Mouse (Mus musculus): ENCODE measurements around the gene Rnf20.
"Not testable (repeated sequence)": the region's sequence is repeated elsewhere in the genome, so short reads cannot be mapped to it uniquely, and the experiment has no call there.

Gene Rnf20

DNA sequence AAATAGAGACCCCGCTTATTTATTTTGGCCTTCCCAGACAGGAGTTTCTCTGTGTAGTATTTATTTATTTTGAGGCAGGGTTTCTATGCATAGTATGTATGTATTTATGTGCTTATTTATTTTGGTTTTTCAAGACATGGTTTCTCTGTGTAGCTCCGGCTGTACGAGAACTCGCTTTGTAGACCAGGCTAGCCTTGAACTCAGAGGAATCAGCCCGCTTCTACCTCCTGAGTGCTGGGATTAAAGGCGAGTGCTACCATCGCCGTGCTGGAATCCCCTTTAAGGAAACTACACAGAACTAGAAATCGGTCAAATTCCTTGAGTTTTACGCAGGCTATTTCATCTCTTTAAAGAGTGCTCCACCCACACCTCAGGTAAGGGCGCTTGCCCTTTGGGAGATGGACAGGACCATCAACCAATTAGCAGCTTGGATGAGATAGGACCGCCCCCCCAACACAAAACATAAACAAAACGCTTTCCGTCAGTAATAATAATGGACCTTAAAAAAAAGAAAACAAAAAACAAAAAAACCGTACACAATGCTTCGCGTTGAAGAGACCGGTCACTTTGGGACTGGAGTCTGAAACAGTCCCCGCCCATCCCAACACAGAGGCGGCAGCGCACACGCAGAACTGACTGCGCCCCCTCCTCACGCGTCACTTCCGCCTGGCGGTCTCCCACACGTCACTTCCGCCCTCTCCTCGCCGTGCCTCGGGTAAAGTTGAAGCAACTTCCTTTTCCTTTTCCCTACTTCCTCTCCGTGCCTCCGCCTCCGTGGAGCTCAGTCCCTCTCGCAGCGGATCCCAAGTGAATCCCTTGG, at the start of gene Rnf20:
Gene Rnf20 (plus strand): TSS at position 688 of the 820 bp plus-strand sequence.
- peak; percentile 97 for DNase-seq (ENCODE audit: low spot score)

DNA sequence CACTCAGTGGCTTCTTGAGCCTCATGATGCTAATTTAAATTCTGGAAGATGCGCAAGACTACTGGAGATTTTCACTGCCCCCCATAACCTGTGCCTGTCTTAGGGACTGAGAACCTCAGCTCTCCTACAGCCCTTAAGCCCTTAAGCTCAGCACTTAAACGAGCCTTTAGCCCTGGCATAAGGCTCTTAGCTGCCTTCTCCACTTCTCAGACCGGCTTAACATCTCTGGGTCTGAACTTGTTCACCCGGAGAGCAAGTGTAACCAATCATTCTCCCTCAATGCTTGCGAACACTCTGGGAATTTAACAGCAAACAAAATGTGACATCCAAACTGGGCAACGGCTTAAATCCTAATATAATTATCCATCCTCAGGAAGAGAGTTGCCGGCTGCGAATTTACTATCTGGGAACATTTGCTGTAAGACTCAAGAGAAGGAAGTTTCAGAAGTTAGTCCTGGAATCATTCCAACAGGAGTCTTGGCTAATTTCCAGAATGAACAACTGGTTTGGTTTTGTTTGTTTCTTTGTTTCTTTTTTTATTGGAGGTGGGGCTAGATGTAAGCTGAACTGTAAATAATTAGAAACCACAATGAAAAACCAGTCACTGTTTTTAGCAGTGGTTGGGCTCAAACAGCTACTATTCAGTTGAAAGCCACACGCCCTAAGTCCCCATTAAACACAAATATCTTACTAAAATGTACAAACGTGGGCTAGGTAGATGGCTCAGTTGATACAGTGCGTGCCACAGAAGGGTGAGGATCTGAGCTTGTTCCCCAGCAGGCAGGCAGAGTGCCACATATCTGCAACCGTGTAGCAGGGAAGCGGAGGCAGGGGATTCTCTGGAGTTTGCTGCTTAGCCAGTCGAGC, 47.6 kb upstream of the Rnf20 start:
- peak; percentile 41 for DNase-seq (ENCODE audit: low spot score)

DNA sequence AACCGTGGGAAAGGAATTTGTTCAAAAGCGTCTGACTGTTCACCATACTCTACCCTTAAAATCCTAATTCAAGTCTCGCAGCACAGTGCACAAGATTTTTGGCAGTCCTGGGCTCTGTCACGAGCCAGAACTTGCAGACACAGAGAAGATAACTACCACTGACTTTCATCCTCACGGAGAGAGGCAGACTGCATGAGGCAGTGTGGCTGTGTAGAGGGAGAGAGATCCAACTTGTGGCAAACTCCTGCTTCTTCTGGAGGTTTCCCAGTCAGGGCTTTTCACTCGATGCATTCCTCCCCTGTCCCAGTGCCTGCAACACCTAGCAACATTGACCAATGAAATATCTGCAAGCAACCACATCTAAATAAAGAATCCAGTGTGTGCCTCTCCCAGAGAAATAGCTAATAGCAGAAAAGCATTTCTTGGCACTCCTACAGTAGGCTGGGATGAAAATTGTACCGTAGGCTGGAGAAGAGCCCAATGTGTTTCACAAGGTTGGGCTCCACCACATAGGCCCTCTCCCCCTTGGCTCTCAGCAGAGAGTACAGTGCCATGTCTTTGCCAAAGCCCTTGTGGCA, 46.2 kb upstream of the Rnf20 start:
- peak; percentile 20 for DNase-seq (ENCODE audit: low spot score)

DNA sequence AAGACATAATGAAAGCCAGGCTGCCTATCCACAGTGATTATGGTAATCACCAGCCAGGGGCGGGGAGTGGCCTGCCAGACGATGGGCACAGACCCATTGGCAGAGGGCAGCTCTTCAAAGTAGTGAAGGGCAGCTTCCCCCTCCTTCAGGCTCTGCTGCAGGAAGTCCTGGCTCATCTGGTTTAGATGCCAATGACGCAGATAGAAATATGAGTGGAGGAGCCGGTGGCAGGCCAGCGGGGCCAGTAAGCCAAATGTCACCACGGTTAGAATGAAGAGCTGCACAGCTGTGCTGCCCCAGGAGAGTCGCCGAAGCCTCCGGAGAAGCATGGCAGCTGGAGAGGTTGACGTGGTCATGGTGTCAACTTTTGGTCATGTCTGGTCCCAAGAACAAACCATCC, 45.0 kb upstream of the Rnf20 start:
- DNase-seq (ENCODE audit: low spot score): no peak

DNA sequence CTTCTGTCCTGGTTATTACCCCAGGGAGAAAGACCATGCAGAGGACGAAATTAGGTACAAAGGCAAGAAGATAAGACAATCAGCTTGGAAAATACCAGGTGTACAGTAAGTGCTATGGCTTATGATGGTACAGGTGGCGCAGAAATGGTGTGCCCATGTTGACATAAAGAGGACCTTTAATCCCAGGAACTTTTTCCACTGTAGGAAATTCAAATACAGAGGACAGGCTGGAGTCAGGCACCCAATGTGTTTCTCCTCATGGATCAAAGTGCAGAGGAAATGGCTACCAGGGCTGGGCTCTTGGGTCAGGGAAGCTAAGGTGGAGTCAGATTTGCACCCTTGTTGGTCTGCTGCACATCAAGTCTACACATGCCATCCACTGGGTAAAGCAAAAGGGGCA, 41.7 kb upstream of the Rnf20 start:
- DNase-seq (ENCODE audit: low spot score): no peak

DNA sequence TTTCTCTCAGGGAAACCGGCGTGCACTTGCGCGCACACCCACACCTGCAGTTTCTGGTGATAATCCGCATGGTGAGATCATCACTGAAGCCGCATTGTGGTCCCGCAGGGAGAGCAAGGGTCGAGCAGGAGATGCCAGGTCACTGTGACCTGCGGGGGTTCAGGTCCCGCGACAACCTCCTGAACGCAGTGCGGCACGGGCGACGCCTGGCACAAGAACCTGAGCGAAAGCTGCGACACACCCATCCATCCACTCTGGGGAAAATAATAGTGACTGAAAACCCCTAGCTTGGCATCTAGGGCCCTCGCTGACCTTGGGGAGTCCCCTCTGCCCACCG, 35.0 kb upstream of the Rnf20 start:
- no peak for DNase-seq (ENCODE audit: low spot score)

DNA sequence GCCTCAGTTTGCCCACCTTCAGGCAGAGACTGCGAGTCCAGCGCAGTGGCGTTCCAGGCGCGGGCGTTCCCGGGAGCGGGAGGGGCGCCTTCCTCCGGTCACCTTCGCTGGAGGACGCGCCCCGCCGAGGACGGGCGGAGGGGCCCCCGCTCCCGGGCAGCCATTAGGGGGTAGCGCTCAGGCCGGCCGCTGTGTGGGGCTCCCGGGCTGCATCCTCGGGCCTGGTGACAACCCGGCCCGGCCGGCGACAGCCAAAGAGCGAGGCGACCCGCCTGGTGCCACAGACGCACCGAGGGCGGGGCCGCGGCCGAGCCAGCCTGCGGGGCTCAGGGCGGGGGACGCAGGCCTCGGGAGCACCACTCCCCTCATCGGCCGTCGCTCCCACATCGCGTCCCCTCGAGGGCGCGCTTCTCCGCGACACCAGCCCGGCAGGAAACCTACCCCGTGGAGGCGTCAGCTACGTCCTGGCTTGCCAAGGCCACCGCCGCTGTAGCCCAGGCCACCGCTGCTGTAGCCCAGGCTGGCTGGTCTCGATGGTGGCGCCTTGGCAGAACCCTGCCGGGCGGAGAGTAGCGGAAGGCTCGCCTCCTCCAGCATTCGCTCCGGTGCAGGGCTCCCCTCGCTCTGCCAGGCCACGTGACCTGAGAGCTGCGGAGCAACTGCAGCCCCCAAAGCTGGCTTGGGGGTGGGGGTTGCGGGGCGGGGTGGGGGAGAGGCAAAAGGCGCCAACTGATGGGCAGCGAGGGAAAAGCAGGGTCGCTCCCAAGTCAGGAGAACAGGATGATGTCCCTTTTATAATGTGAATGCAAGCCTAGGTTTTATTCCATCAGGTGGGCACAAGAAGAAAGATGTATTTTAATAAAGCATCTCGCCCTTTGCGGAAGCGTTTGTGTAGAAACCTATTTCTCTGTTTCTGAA, 34.4 kb upstream of the Rnf20 start, which contains the start of gene Tmem246:
Gene Tmem246 (minus strand): TSS at position 694 of the 918 bp plus-strand sequence.
- peak; percentile 53 for DNase-seq (ENCODE audit: low spot score)

DNA sequence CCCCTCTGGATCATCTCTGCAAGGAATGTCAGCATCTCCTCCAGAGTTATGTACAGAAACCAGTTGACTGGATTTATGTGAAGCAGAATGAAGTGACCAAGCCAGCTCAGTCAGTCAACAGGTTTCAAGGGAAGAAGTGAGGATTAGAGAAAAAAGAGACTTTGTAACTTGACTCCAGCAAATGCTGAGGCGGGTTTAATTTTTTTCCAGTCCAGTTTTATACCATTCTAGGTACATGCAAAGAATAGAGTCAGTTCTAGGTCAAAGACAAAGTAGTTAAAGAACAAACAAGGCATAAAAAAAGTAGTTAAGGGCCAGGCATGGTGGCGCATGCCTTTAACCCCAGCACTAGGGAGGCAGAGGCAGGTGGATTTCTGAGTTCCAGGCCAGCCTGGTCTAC, 28.6 kb upstream of the Rnf20 start:
- DNase-seq (ENCODE audit: low spot score): no peak

DNA sequence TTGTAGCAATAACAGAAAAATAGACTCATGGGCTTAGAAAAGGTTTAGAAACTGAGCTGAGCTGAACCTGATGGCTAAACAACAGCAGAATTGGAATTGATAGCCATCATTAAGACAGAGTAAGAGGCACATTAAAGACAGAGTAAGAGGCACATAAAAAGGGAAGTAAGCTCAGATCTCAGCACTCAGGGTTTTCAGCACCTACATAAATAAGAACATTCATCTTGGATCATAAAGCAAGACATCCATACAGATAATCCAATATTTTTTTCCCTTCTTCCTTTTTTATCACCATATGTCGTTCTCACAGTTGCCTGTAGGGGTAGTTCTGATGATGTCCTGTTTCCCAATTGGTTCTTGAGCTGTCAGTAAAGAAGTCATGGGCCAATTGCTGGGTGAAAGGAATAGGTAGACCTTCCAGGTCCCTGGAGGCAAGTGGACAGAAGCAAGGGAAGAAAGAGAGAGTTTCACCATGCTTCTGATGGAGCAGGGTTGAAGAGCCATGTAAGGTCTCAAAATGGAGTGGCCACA, 27.7 kb upstream of the Rnf20 start:
- no peak for DNase-seq (ENCODE audit: low spot score)

DNA sequence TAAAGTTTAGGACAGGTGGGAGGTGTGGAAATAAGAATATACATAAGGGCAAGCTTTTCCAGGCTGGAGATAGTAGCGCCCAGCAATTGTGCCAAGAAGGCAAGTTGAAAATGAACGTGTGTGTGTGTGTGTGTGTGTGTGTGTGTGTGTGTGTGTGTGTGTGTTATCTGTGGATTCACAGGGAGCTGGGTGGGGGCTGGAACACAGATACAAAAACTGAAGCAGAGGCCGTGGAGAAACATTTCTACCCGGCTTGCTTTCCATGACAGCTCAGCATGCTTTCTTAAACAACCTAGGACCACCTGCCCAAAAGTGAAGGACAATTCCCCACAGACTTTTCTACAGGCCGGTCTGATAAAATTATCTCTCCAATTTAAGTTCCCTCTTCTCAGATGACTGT, 27.2 kb upstream of the Rnf20 start:
- DNase-seq (ENCODE audit: low spot score): no peak

DNA sequence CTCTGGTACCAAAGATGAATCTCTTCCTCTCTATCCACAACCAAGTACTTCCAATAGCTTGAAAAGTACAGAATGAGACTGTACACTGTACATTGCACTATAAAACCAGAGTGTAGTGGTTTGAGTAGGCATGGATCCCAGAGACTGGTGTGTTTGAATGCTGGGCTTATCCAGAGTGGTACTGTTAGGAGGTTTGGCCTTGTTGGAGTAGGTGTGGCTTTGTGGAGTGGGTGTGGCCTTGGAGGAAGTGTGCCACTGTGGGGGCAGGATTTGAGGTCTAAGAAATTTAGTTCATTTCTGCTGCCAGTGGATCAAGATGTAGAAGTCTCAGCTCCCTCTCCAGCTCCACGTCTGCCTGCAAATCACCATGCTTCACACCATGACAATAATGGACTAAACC, 26.3 kb upstream of the Rnf20 start:
- no peak for DNase-seq (ENCODE audit: low spot score)

DNA sequence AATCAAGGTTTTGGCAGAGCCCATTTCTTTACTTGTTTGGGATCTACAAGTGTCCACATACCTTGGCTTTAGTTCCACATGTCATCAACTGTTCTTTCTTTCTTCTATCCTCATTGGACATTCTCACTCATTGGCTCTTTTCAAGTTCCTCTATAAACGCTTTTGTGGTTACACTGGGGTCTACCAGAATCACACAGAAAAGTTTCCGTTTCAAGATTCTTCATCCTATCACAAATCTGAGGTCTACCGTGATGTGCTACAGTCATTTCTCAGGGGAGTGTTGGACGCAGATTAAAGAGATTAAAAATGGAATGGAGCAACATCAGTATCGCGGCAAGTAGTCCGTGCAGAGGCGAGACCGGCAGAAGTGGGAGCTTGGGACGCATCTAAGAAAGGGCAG, 14.9 kb upstream of the Rnf20 start:
- no peak for DNase-seq (ENCODE audit: low spot score)

DNA sequence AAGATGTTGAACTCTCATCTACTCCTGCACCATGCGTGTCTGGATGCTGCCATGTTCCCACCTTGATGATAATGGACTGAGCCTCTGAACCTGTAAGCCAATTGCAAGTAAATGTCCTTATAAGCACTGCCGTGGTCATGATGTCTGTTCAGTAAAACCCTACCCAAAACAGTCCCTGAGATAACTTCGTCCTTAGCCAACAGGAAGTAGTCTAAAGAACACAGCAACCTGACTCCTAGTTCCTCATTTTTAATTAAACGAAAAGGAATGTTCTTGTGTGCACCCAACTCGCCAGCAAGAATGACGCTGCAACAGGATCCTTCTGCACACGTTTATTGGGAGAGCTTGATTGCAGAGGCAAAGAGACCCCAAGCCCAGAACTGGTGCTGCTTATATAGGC, 11.9 kb upstream of the Rnf20 start:
- DNase-seq (ENCODE audit: low spot score): not testable (repeated sequence)

DNA sequence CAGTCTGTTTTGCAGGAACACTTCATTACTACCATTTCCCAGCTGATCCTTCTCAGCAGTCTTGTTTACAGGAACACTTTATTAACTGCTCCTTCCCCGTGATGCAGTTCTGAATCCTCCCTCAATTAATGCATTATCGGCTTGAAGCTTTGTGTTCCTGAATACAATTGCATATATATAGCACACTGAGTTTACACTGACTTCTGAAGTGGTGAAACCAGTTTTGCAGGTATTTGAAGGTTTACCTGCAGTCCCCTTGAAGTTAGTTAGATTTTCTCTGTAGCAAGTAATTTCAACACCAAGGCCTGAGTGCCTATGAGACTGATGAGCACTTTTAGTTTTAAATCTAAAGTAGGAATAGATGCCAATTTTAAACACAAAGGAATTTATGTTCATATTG, 9.5 kb upstream of the Rnf20 start:
- DNase-seq (ENCODE audit: low spot score): peak; percentile 71

DNA sequence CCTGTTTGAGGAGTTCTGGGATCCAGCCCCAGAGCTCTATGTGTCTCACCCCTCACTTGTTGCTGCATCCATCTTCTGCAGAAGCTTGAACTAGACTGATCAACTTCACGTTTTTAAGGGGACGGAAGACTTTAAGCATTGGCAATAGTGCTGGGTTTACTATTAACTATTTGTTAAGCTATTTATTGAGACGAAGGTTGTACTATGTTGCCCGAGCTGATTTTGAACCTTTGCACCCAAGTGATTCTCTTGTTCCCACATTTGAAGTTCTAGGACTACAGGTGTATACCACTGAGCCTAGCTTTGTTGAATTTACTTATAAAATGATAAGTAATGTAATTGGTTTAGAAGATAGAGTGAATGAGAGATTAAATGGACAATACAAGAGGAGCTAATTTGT, 7.9 kb upstream of the Rnf20 start:
- no peak for DNase-seq (ENCODE audit: low spot score)

DNA sequence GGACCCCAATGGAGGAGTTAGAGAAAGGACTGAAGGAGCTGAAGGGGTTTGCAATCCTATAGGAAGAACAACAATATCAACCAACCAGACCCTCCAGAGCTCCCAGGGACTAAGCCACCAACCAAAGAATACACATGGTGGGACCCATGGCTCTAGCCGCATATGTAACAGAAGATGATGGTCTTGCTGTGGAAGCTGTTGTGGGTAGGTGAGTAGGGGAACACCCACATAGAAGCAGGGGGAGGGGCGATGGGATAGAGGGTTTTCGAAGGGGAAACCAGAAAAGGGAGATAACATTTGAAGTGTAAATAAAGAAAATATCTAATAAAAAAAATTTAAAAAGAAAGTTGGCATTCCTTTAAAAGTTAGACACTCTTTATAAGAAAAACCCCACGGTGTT, 6.8 kb upstream of the Rnf20 start:
- DNase-seq (ENCODE audit: low spot score): not testable (repeated sequence)

DNA sequence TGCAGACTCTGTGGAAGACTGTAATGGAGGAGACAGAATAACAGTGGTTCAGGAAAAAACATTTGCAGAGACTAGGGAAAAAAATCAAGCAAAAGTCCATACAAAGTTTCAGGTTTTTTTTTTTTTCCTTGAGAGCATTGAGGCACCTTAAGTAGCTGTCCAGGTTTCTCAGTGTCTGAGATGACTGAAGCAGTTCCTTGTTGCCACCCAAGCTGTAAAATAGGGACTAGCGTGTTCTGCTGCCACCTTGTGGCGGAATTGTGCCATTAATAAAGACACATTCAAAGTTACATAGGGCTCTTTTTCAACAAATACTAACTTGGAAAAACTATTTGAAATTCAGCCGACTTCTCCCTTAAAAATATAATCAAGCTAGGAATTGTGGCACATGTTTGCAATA, 4.8 kb upstream of the Rnf20 start:
- peak; percentile 81 for DNase-seq (ENCODE audit: low spot score)

DNA sequence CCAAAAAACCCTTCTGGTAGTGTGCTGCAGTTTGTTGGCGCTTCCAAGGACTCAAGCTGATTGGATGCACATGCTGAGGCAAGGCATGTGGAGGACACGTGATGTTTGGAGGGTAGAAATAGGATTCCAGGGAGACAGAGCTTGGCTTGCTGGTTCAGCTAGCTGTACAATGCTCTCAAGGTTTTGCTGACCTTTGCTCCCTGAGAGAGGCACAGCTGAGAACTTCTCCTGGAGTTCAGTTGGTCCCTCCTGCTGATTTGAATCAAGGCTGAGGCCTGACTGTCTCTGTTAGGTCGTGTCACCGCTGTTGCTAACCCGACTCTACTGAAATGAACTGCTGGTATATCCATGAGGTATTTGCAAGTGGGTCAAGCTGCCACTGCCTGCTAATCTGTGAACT, 2.9 kb upstream of the Rnf20 start:
- DNase-seq (ENCODE audit: low spot score): no peak

DNA sequence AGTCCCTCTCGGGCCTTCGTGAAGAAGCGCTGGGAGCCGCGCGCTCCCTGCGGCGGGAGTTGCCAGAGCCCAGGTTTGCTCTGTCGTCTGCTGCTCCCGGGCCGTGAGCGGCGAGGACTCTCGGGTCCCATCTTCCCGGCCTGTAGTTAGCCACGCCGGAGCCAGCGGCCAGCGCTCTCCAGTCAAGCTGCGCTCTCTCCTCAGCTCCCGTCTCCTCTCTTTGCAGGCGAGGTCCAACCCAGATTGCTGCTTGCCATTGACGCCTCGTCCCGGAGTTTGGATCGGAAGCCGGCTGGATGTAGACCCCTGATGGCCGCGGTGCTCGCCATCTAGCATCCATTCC, 304 bp downstream of the Rnf20 start:
- DNase-seq (ENCODE audit: low spot score): no peak

DNA sequence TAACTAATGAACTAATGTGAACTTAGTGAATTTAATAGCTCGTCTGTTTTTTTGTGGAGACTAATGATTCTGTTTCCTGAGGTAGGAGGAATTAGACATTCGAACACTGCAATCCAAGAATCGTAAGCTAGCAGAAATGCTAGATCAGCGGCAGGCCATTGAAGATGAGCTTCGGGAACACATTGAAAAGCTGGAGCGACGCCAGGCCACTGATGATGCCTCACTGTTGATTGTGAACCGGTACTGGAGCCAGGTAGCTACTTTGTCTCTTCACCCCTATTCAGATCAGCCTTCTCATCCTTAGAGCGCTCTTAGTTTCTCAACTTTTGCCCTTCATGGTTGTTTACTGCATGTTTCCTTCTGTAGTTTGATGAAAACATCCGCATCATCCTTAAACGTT, 6.0 kb downstream of the Rnf20 start:
- no peak for DNase-seq (ENCODE audit: low spot score)

DNA sequence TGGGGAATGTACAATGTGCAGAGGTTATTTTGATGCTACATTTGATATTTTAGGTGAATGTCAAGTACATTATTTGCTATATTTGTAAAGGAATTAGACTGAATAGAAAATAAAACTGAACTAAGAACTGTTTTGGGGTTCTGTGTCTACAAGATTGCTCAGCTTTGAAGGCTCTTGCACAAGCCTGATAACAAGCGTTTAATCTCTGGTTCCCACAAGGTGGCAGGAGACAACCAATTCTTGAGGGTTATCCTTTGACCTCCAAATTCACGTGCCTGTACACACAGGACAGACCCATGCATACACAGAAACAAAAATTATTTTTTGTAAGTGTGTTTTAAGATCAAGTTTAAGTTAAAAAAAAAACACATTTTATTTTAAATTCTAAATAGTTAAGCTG, 8.1 kb downstream of the Rnf20 start:
- DNase-seq (ENCODE audit: low spot score): no peak

DNA sequence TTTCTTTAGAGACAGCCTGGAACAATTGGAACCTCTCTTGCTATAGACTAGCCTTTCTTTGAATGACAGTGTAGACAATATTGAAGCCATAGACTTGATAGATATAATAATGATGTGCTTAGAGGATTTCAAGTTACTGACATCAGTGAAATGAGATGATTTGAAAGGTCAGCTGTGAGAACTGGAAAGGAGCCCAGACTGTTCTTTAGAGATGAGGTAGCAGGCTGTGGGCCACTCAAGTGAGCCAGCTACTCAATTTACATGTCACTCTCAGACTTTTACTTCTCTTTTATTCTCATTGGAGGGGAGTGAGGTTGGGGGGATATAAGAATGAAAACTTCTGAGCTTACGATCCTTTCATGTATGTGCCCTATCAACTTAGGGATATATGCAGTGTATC, 27.6 kb downstream of the Rnf20 start:
- no peak for DNase-seq (ENCODE audit: low spot score)

All from lung, postnatal 25 days (tissue).